9 mouse cellular contexts compared by ENCODE assay signal in genomic region chr1:120171819-120172521, GRCm38 (mm10). TPM values are rescaled to one million over a fixed set of nuclear protein-coding genes. Genes with fewer than 3 reads are reported as not detected.
DNase-seq lines count a peak whose midpoint lies in the region; ATAC-seq and TF ChIP-seq lines count a peak whose summit lies in the region.
"Had no signal": no experiment of that assay in that cellular context is flagged by ENCODE, and none has a peak within 500 bp of the region (broad histone marks: within the 10 kb centered on the region; RNA-seq: fewer than 3 reads in every experiment).

No protein-coding gene starts in this region.

- intact Hi-C loops in left cerebral cortex, adult 2 months (cut with DNase I), result loop anchor here (1.0 to 5.0 kb wide), 3 partner anchors 165 to 377 kb away; no protein-coding TSS in a partner anchor

- no peaks in the 10 kb centered on the region; the same call in 1 of the 2 replicates for H3K4me1 ChIP-seq in cerebellum, adult 2 months (ENCODE audit: control insufficient read depth, insufficient read depth, low read length)
- H3K4me1 ChIP-seq in midbrain, embryonic 11.5 days (ENCODE audit: control insufficient read depth, insufficient read depth, low read length), result peaks cover 5% of the 10 kb centered on the region
- H3K4me1 ChIP-seq in midbrain, embryonic 10.5 days, result peaks cover 12% of the 10 kb centered on the region
- H3K4me1 ChIP-seq in forebrain, embryonic 16.5 days (replicated peaks; ENCODE audit: control insufficient read depth, insufficient read depth, low read length), result no peaks in the 10 kb centered on the region
- H3K4me1 ChIP-seq in neural tube, embryonic 14.5 days (ENCODE audit: control insufficient read depth, insufficient read depth, low read length), result no peaks in the 10 kb centered on the region
- H3K4me1 ChIP-seq: liver, embryonic 15.5 days had no signal

- H3K9me3 ChIP-seq in midbrain, embryonic 11.5 days (ENCODE audit: control insufficient read depth, low read length), result no peaks in the 10 kb centered on the region
- no peaks in the 10 kb centered on the region for H3K9me3 ChIP-seq in midbrain, embryonic 10.5 days (replicated peaks)
- H3K9me3 ChIP-seq in forebrain, embryonic 16.5 days (ENCODE audit: control insufficient read depth, low read length), result no peaks in the 10 kb centered on the region
- H3K9me3 ChIP-seq in neural tube, embryonic 14.5 days (ENCODE audit: control insufficient read depth, low read length), result no peaks in the 10 kb centered on the region
- H3K9me3 ChIP-seq: liver, embryonic 15.5 days had no signal

- H3K4me2 ChIP-seq in midbrain, embryonic 11.5 days, result no peak overlapping the region
- H3K4me2 ChIP-seq in forebrain, embryonic 16.5 days (ENCODE audit: low read length), result no peak overlapping the region
- no peak overlapping the region for H3K4me2 ChIP-seq in neural tube, embryonic 14.5 days (ENCODE audit: low read depth, low read length)
- H3K4me2 ChIP-seq: liver, embryonic 15.5 days had no signal

- H3K27ac ChIP-seq in cerebellum, adult 2 months (ENCODE audit: insufficient read depth, low read length), result no peak overlapping the region
- H3K27ac ChIP-seq in midbrain, embryonic 11.5 days (ENCODE audit: low read depth, low read length), result no peak overlapping the region
- no peak overlapping the region for H3K27ac ChIP-seq in midbrain, embryonic 10.5 days (replicated peaks)
- H3K27ac ChIP-seq in forebrain, embryonic 16.5 days (ENCODE audit: low read length), result no peak overlapping the region
- H3K27ac ChIP-seq in left cerebral cortex, adult 2 months, result no peak overlapping the region
- H3K27ac ChIP-seq in neural tube, embryonic 14.5 days (ENCODE audit: low read depth, low read length), result no peak overlapping the region
- H3K27ac ChIP-seq: liver, embryonic 15.5 days had no signal

- no peaks in the 10 kb centered on the region for H3K27me3 ChIP-seq in cerebellum, adult 2 months (ENCODE audit: control insufficient read depth, insufficient read depth, low read length)
- no peaks in the 10 kb centered on the region for H3K27me3 ChIP-seq in midbrain, embryonic 11.5 days (ENCODE audit: control insufficient read depth, insufficient read depth, low read length)
- H3K27me3 ChIP-seq in midbrain, embryonic 10.5 days (ENCODE audit: low read depth, poor library complexity, severe bottlenecking), result no peaks in the 10 kb centered on the region
- no peaks in the 10 kb centered on the region for H3K27me3 ChIP-seq in forebrain, embryonic 16.5 days (replicated peaks; ENCODE audit: control insufficient read depth, insufficient read depth, low read length)
- H3K27me3 ChIP-seq in neural tube, embryonic 14.5 days (ENCODE audit: control insufficient read depth, insufficient read depth, low read length), result no peaks in the 10 kb centered on the region
- H3K27me3 ChIP-seq: liver, embryonic 15.5 days had no signal

- no peak overlapping the region for H3K9ac ChIP-seq in midbrain, embryonic 11.5 days (ENCODE audit: low read length)
- H3K9ac ChIP-seq in forebrain, embryonic 16.5 days (replicated peaks; ENCODE audit: low read depth, low read length), result no peak overlapping the region
- no peak overlapping the region for H3K9ac ChIP-seq in neural tube, embryonic 14.5 days (replicated peaks; ENCODE audit: low read depth, low read length)
- H3K9ac ChIP-seq: liver, embryonic 15.5 days had no signal

- TF ChIP-seq POLR2A in cerebellum, adult 2 months (IDR thresholded peaks at IDR 0.05; ENCODE audit: borderline replicate concordance, insufficient read depth, low read length), result no peak

- TF ChIP-seq CTCF in cerebellum, adult 2 months (IDR thresholded peaks at IDR 0.05; ENCODE audit: borderline replicate concordance, insufficient read depth, low read depth, low read length), result peak; percentile 45; the same call in 1 of the 2 replicates
- TF ChIP-seq CTCF in left cerebral cortex, adult 2 months (IDR thresholded peaks at IDR 0.05), result peak; percentile 81

- H3K4me3 ChIP-seq in cerebellum, adult 2 months (replicated peaks; ENCODE audit: insufficient read depth, low read depth, low read length), result no peak overlapping the region
- no peak overlapping the region for H3K4me3 ChIP-seq in midbrain, embryonic 11.5 days (ENCODE audit: low read depth, low read length)
- no peak overlapping the region for H3K4me3 ChIP-seq in midbrain, embryonic 10.5 days
- no peak overlapping the region for H3K4me3 ChIP-seq in forebrain, embryonic 16.5 days (replicated peaks; ENCODE audit: low read length)
- H3K4me3 ChIP-seq in left cerebral cortex, adult 2 months, result no peak overlapping the region
- H3K4me3 ChIP-seq in neural tube, embryonic 14.5 days (ENCODE audit: low read depth, low read length), result no peak overlapping the region
- H3K4me3 ChIP-seq: liver, embryonic 15.5 days had no signal

- H3K36me3 ChIP-seq in midbrain, embryonic 11.5 days (ENCODE audit: control insufficient read depth, insufficient read depth, low read length), result no peaks in the 10 kb centered on the region
- no peaks in the 10 kb centered on the region for H3K36me3 ChIP-seq in midbrain, embryonic 10.5 days
- no peaks in the 10 kb centered on the region for H3K36me3 ChIP-seq in forebrain, embryonic 16.5 days (ENCODE audit: control insufficient read depth, insufficient read depth)
- no peaks in the 10 kb centered on the region for H3K36me3 ChIP-seq in neural tube, embryonic 14.5 days (ENCODE audit: control insufficient read depth, insufficient read depth, low read length)
- H3K36me3 ChIP-seq: liver, embryonic 15.5 days had no signal

- WGBS in cerebellum, adult 2 months, result 50% methylated on average over 5 of the region's 5 CpGs
- WGBS in midbrain, embryonic 11.5 days, result 68% methylated on average over 5 of the region's 5 CpGs
- 69% methylated on average over 5 of the region's 5 CpGs for WGBS in midbrain, embryonic 10.5 days
- WGBS in forebrain, embryonic 16.5 days, result 55% methylated on average over 5 of the region's 5 CpGs
- 54% methylated on average over 5 of the region's 5 CpGs for WGBS in neural tube, embryonic 14.5 days

- DNase-seq in cerebellum, adult 2 months, result peak in 1 of 2 experiments; percentile 16
- DNase-seq in cerebellum, adult 9-11 months, result no peak
- no peak for DNase-seq in midbrain, embryonic 11.5 days (ENCODE audit: low spot score, missing footprints)
- no peak for DNase-seq in midbrain, embryonic 10.5 days (ENCODE audit: low spot score)
- DNase-seq in left cerebral cortex, adult 2 months (ENCODE audit: extremely low spot score in 1 of 2, low spot score in 2 of 2), result peak; percentile 33 to 37
- no peak for DNase-seq in yolk sac, embryonic 10.5 days (ENCODE audit: low spot score)

- ATAC-seq in midbrain, embryonic 11.5 days (ENCODE audit: low FRiP score), result peak; percentile 65
- ATAC-seq in forebrain, embryonic 16.5 days, result peak; percentile 84
- ATAC-seq in neural tube, embryonic 14.5 days (ENCODE audit: low read depth), result peak; percentile 88; the same call in 1 of the 2 replicates

RNA-seq across cellular contexts. Expression of gene 3110009E18Rik, which starts 51.0 kb away (rescaled TPM):
- 6.5 and 7.7 TPM in 2 replicates for polyA plus RNA-seq in cerebellum, adult 2 months (2012; rRNA removed)
- 26.4 and 27.1 TPM in 2 replicates for polyA plus RNA-seq in midbrain, embryonic 11.5 days (2014; fragmentation: Nextera tagmentation; extraction: Ambion mirVana)
- 22.3 and 27.2 TPM in 2 replicates for polyA plus RNA-seq in midbrain, embryonic 10.5 days (2016; fragmentation: Nextera tagmentation; extraction: Ambion mirVana)
- polyA plus RNA-seq in forebrain, embryonic 16.5 days (2015; fragmentation: Nextera tagmentation; extraction: Ambion mirVana), result 22.8 and 28.6 TPM in 2 replicates
- 1 to 10 TPM; 6.3 to 6.8 TPM for total RNA-seq in left cerebral cortex, adult 2 months (2021)
- polyA plus RNA-seq in neural tube, embryonic 14.5 days (2014; fragmentation: Nextera tagmentation; extraction: Ambion mirVana), result 17.3 and 18.9 TPM in 2 replicates

RNA-seq across cellular contexts. Expression of gene Dbi, which starts 51.1 kb away (rescaled TPM):
- 1,176 and 1,178 TPM in 2 replicates for polyA plus RNA-seq in cerebellum, adult 2 months (2012; rRNA removed)
- 690 and 715 TPM in 2 replicates for polyA plus RNA-seq in midbrain, embryonic 11.5 days (2014; fragmentation: Nextera tagmentation; extraction: Ambion mirVana)
- 767 and 805 TPM in 2 replicates for polyA plus RNA-seq in midbrain, embryonic 10.5 days (2016; fragmentation: Nextera tagmentation; extraction: Ambion mirVana)
- 1,146 and 1,367 TPM in 2 replicates for polyA plus RNA-seq in forebrain, embryonic 16.5 days (2015; fragmentation: Nextera tagmentation; extraction: Ambion mirVana)
- total RNA-seq in left cerebral cortex, adult 2 months (2021), result 100 to 1,000 TPM; 202 to 252 TPM
- 1,841 and 1,897 TPM in 2 replicates for polyA plus RNA-seq in neural tube, embryonic 14.5 days (2014; fragmentation: Nextera tagmentation; extraction: Ambion mirVana)

Comparison
In these comparisons a context has a peak if more than half of its experiments do, and no peak if none do; other contexts are left out.
1. DNase-seq: peak in left cerebral cortex, adult 2 months (2 of 2); none in cerebellum, adult 9-11 months (single experiment), midbrain, embryonic 11.5 days (single experiment), midbrain, embryonic 10.5 days (single experiment) and yolk sac, embryonic 10.5 days (single experiment).
2. Peak in every context shown above with its lines, with median percentiles within 50 percentile points of each other: ATAC-seq.